Mouse (Mus musculus): ENCODE measurements around the gene St8sia1. TPM values are rescaled to one million over a fixed set of nuclear protein-coding genes. Genes with fewer than 3 reads are reported as not detected.

Gene St8sia1
- polyA plus RNA-seq, 1 experiment from 2014 or later = 1.6 TPM

DNA sequence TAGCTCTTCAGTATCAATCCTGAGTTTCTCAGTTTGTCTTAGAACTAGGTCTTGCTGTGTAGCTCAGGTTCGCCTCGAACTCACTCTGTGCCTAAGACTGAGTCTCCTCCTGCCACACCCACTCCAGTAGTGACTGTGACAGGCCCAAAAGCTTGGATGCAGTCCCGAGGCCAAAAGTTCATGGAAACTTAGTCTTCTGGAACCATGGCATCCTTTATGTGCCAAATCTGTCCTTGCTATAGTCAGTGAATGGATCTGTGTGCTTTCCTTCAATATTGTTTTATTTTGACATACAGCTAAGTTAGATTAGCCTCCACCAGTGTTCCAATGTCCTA is 54.5 kb downstream of the St8sia1 start:
- no peak overlapping the region for H3K4me3 ChIP-seq
- no peaks in the 10 kb centered on the region for H3K4me1 ChIP-seq
- 92% methylated on average over 3 of the region's 3 CpGs for whole genome bisulfite sequencing

DNA sequence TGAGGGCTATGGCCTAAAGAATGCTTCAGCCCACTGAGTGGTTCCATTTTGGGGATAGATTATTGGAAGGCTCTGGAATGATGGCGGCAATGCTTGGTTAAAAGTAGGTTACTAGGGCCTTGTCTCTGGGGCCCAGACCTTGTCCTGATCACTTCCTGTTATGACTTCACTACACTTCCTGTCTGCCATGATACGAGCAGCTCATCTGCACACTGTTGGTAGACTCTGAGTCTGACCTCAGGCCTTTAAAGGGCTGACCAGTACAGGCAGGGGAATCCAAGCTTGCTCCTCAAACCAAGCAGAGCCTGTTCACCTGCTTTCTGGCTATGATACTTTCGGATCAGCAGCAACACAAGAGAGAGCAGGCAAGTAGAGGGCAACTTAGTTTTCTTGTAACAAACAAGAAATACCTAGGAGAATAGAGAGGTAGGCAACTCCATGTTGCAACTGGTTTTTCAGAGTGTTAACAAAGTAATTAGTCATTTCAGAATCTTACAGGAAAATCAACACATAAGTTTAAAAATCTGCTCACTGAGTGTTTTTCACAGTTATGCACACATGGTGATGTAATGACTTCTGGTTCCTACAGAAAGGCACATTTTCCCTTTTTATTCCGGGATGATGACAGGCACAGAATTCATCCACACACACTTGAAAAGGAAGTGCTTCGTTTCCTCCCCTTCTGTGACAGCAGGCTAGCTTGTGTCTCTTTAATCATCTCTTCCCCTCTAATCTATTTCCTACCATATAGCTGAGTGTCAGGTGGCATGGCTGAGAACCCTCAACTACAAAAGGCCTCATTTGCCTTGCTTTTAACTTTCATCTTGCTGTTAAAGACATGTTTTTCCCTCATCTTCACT is 55.1 kb downstream of the St8sia1 start:
- Histone ChIP-seq H3K27me3 (replicated peaks; ENCODE audit: low read depth, poor library complexity, severe bottlenecking) (no peaks in the 10 kb centered on the region), H3K9me3 (no peaks in the 10 kb centered on the region; the same call in 1 of the 2 replicates), H3K4me1 (no peaks in the 10 kb centered on the region), H3K36me3 (replicated peaks) (no peaks in the 10 kb centered on the region), H3K4me3 (no peak overlapping the region), H3K27ac (replicated peaks) (no peak overlapping the region)
- DNase-seq (ENCODE audit: low spot score) = no peak
- 79% methylated on average over 5 of the region's 5 CpGs for WGBS

More for the DNA sequence above, 54.5 kb downstream of the St8sia1 start:
- no peaks in the 10 kb centered on the region for H3K36me3 ChIP-seq (replicated peaks)
- no peak overlapping the region for H3K27ac ChIP-seq (replicated peaks)
- DNase-seq (ENCODE audit: low spot score) = no peak
- H3K9me3 ChIP-seq = no peaks in the 10 kb centered on the region; the same call in 1 of the 2 replicates
- no peaks in the 10 kb centered on the region for H3K27me3 ChIP-seq (replicated peaks; ENCODE audit: low read depth, poor library complexity, severe bottlenecking)

DNA sequence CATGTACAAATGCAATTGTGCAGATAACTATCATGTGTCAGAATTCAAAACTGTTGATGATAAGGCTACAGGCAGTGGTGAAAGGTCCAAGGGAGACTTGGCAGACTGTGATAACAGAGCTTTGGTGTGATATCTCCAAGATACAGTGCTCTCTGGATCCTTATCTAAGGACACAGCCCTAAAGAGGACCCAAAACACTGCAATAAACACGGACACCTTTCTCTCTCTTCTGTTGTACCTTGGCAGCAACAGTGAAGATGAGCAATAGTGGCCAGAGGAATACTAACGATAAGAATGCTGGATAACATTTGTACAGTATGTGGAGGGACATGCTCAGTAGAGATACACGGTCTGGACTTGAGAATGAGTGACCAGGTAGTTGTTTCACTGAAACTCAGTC is 55.8 kb downstream of the St8sia1 start:
- no peak for DNase-seq (ENCODE audit: low spot score)
- Histone ChIP-seq H3K9me3 (no peaks in the 10 kb centered on the region; the same call in 1 of the 2 replicates), H3K27me3 (replicated peaks; ENCODE audit: low read depth, poor library complexity, severe bottlenecking) (no peaks in the 10 kb centered on the region), H3K27ac (replicated peaks) (no peak overlapping the region), H3K4me1 (no peaks in the 10 kb centered on the region), H3K4me3 (no peak overlapping the region), H3K36me3 (replicated peaks) (no peaks in the 10 kb centered on the region)
- 86% methylated on average over 3 of the region's 3 CpGs for WGBS

DNA sequence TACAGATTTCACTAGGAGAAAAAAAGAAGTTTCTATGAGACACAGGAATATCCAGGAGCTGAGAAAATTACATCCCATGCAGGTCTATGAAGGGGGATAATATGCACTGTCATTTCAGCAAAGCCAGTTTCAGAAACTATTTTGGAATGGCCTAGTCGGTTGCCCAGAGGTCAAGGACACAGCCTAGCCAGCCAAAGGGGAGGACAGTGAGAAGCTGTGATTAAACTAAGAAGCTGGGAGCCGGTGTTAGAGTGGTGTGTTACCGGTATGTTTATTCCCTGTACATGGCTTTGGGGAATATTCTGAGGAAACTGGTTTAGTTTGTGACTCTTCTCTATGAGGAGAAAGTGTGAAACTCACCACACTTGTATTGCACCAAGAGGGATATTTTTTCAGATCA is 68.9 kb downstream of the St8sia1 start:
- no peaks in the 10 kb centered on the region for H3K36me3 ChIP-seq (replicated peaks)
- no peak overlapping the region for H3K4me3 ChIP-seq
- DNase-seq (ENCODE audit: low spot score) = no peak
- H3K4me1 ChIP-seq = no peaks in the 10 kb centered on the region
- WGBS = 87% methylated on average over 3 of the region's 3 CpGs
- no peak overlapping the region for H3K27ac ChIP-seq (replicated peaks)
- no peaks in the 10 kb centered on the region for H3K27me3 ChIP-seq (replicated peaks; ENCODE audit: low read depth, poor library complexity, severe bottlenecking)
- H3K9me3 ChIP-seq = no peaks in the 10 kb centered on the region

DNA sequence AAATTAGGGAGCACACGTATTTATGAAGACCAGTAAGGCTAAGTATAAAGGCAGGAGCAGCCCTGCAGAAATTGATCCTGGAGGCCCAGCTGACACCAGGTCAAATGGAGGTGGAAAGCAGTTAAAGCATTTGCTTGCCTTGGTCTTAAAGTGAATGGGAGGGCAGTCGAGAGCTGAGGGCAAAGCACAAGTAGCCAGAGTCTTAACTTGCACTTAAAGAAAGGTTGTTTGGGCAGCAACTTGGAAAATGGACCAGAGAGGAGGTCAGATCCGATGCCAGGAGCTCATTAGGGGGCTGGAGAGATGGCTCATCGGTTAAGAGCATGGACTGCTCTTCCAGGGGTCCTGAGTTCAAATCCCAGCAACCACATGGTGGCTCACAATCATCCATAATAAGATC is 70.5 kb downstream of the St8sia1 start:
- no peaks in the 10 kb centered on the region for H3K4me1 ChIP-seq
- no peaks in the 10 kb centered on the region for H3K9me3 ChIP-seq
- H3K36me3 ChIP-seq (replicated peaks) = no peaks in the 10 kb centered on the region
- H3K27ac ChIP-seq (replicated peaks) = no peak overlapping the region
- H3K4me3 ChIP-seq = no peak overlapping the region
- H3K27me3 ChIP-seq (replicated peaks; ENCODE audit: low read depth, poor library complexity, severe bottlenecking) = no peaks in the 10 kb centered on the region
- 86% methylated on average over 4 of the region's 4 CpGs for WGBS
- no peak for DNase-seq (ENCODE audit: low spot score)

DNA sequence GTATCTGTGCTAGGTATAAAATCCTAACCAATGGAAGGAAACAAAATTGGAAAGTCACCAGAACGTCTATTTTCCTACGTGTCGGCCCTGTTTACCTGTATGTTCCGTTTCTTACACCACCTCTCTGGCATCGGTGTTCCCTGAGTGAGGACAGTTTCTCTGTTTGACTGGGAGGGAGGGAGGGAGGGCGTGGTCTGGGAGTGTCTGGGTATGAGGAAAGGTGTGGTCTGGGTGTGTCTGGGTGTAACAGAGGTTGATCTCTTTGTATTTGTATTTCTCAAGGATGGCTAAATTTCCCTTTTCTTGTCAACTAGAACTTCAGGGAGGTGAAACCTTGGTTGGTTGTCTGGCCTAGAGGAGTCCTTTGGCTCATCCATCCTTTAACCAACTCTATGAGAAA is 73.9 kb downstream of the St8sia1 start:
- Histone ChIP-seq H3K4me3 (no peak overlapping the region), H3K27ac (replicated peaks) (no peak overlapping the region), H3K4me1 (no peaks in the 10 kb centered on the region), H3K27me3 (replicated peaks; ENCODE audit: low read depth, poor library complexity, severe bottlenecking) (no peaks in the 10 kb centered on the region), H3K36me3 (replicated peaks) (no peaks in the 10 kb centered on the region), H3K9me3 (no peaks in the 10 kb centered on the region)
- 92% methylated on average over 6 of the region's 6 CpGs for WGBS
- no peak for DNase-seq (ENCODE audit: low spot score)

DNA sequence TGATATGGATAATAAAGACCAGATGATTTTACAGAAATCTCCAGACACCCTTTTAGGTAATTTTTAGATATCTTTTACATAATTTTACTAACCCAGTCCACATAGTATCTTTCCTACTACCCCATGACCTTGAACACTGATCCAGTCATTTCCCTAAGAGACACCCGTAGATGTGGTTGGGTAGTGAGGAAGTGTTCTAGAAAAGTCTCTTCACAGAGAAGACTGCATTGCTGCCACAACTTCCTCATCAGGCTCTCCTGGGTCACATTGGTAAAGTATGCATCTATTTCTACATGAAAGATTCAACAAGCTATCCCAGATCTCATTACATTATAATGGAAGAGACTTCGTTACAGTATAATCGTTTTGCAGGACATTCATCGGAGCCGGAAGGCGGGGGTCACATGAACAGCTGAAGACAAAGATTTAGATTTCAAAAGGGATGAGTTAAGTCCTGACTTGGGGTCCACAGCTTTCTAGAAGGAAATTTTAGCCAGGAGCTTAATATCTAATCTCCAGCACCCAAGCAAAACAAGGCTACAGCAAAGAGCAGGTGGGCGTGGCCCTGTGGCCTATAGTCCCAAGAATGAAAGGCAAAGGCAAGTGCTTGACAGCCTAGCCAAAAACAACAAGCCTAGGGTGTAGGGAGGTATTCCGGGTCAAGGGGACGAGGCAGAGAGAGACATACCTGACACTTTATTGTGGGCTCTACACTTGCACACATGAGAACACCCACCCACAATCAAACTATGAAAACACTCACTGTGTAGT is 75.1 kb downstream of the St8sia1 start:
- no peak overlapping the region for H3K4me3 ChIP-seq
- no peak overlapping the region for H3K27ac ChIP-seq (replicated peaks)
- H3K36me3 ChIP-seq (replicated peaks) = no peaks in the 10 kb centered on the region
- no peaks in the 10 kb centered on the region for H3K9me3 ChIP-seq
- 91% methylated on average over 9 of the region's 9 CpGs for WGBS
- no peaks in the 10 kb centered on the region for H3K27me3 ChIP-seq (replicated peaks; ENCODE audit: low read depth, poor library complexity, severe bottlenecking)
- no peak for DNase-seq (ENCODE audit: low spot score)
- no peaks in the 10 kb centered on the region for H3K4me1 ChIP-seq

DNA sequence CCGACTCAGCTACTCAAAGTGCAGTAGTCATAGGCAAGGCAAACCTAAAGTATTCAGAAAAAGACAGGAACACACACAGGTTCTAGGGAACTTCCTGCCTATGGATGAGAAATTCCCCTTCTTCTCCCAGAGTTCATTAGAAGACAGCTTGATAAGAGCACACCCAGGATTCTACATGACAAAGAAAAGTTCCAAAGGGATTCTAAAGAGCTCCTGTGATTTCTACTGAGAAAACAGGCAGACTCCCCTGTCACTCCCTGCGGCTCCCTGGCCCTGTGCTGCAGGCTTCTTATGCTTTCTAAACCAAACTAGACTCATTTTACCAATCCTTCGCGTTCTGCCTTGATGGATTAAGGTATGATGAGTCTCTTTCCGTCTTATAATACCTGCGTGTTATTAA is 75.9 kb downstream of the St8sia1 start:
- Histone ChIP-seq H3K27ac (replicated peaks) (no peak overlapping the region), H3K27me3 (replicated peaks; ENCODE audit: low read depth, poor library complexity, severe bottlenecking) (no peaks in the 10 kb centered on the region), H3K4me3 (no peak overlapping the region), H3K9me3 (no peaks in the 10 kb centered on the region), H3K4me1 (no peaks in the 10 kb centered on the region), H3K36me3 (replicated peaks) (no peaks in the 10 kb centered on the region)
- 80% methylated on average over 6 of the region's 6 CpGs for WGBS
- DNase-seq (ENCODE audit: low spot score) = no peak

DNA sequence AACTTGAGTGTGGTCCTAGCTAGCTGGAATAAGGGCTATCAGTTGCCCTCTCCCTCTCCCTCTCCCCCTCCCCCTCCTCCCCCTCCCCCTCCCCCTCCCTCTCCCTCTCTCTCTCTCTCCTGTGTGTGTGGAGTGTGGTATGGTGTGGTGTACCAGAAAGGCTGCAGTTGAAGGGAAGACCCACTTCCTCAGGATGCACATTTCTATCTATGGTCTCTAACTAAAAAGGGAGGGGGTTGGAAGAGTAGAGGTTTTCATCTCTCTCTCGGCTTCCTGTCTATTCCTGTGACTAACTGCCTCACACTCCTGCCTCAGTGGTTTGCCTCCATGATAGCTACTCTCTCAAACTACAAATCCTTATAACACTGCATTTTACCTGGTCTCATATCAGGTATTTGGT is 76.9 kb downstream of the St8sia1 start:
- Histone ChIP-seq H3K36me3 (replicated peaks) (no peaks in the 10 kb centered on the region), H3K27ac (replicated peaks) (no peak overlapping the region), H3K9me3 (no peaks in the 10 kb centered on the region), H3K27me3 (replicated peaks; ENCODE audit: low read depth, poor library complexity, severe bottlenecking) (no peaks in the 10 kb centered on the region), H3K4me1 (no peaks in the 10 kb centered on the region), H3K4me3 (no peak overlapping the region)
- no peak for DNase-seq (ENCODE audit: low spot score)
- WGBS = 81% methylated on average over 1 of the region's 1 CpGs

DNA sequence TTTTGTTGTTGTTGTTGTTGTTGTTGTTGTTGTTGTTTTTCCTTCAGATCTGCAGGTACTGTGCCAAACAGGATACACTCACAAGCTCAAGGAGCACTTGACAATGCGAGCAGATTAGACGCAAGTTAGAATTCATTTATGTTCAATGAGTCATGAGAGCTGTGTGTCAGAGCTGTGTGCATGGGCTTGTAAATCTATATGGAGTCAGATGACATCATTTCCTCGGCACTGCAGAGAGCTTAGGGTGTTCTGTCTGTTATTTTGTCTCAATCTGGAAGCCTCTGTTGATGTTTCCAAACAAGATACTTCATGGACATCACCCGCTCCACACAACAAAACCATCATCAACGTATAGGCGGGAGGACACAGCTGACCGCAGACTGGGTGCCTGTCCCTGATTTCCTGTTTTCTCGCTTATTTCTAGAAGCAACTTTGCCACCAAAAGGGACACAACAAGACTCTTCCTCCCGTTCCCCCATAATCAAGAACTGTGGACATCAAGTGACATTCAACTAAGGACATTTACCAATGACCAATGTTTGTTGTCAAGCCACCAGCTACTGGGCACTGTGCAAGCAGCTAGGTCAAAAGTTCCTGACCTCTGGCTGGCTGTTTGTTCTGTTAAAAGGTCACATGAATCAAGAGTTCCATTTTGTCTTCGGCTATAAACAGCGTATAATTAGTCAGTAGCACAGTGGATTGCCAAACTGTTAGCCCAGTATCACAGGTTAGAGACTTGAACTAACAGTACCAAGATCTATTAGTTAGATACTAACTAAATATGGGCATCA is 78.7 kb downstream of the St8sia1 start:
- Histone ChIP-seq H3K27me3 (replicated peaks; ENCODE audit: low read depth, poor library complexity, severe bottlenecking) (no peaks in the 10 kb centered on the region), H3K36me3 (replicated peaks) (no peaks in the 10 kb centered on the region), H3K9me3 (no peaks in the 10 kb centered on the region), H3K27ac (replicated peaks) (no peak overlapping the region), H3K4me1 (peaks cover 1% of the 10 kb centered on the region; the same call in 1 of the 2 replicates), H3K4me3 (no peak overlapping the region)
- DNase-seq (ENCODE audit: low spot score) = no peak
- 87% methylated on average over 11 of the region's 11 CpGs for WGBS

DNA sequence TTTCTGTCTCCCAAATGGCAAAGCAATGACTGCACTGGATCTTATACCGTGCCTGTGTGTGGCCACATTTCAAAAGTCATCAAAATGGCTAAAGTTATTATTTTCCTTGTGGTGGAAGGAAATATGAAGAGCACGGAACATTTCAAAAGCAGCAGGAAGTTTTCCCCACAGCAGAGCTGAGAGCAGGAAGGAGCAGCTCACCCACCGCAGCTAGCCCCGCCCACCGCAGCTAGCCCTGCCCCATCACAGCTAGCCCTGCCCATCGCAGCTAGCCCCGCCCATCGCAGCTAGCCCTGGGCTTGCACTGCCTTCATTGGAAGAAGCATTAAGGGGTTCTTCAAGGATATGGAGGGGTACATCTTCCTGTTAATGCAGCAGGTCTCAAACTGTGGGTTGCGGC is 80.1 kb downstream of the St8sia1 start:
- WGBS = 60% methylated on average over 9 of the region's 9 CpGs
- DNase-seq (ENCODE audit: low spot score) = peak; percentile 35
- H3K4me1 ChIP-seq = peaks cover 14% of the 10 kb centered on the region

DNA sequence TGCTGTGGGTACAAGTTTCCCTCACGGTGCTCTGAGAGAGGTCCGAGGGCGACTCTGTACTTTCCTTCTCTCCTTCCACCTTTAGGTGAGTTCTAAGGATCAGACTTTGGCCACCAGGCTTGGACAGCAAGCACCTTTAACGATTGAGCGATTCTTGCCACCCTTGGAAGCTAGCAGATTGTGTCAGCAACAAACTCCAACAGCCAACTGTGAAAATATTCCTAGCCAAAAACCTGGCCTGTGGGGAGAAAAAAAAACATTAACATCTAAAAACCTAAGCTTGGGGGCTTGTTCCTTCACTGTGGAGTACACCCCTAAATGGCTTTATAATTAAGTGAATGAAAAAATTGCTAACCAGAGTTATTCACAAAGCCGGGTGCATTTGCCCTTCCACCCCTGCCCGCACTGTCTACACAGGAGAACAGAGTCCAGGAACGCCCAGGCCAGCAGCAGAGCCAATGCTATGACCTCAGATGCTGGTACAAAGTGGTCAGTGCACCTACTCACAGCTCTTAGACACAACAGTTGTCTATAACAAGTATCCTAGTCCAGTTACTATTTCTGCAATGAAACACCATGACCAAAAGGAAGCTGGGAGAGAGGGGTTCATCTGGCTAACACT is 83.3 kb downstream of the St8sia1 start:
- no peak overlapping the region for H3K27ac ChIP-seq (replicated peaks)
- DNase-seq (ENCODE audit: low spot score) = no peak
- no peaks in the 10 kb centered on the region for H3K9me3 ChIP-seq
- no peaks in the 10 kb centered on the region for H3K36me3 ChIP-seq (replicated peaks)
- 94% methylated on average over 8 of the region's 8 CpGs for WGBS
- no peaks in the 10 kb centered on the region for H3K27me3 ChIP-seq (replicated peaks; ENCODE audit: low read depth, poor library complexity, severe bottlenecking)
- peaks cover 44% of the 10 kb centered on the region for H3K4me1 ChIP-seq
- no peak overlapping the region for H3K4me3 ChIP-seq

More for the DNA sequence above, 80.1 kb downstream of the St8sia1 start:
- H3K27me3 ChIP-seq (replicated peaks; ENCODE audit: low read depth, poor library complexity, severe bottlenecking) = no peaks in the 10 kb centered on the region
- no peaks in the 10 kb centered on the region for H3K36me3 ChIP-seq (replicated peaks)
- H3K4me3 ChIP-seq = no peak overlapping the region
- H3K27ac ChIP-seq (replicated peaks) = no peak overlapping the region
- H3K9me3 ChIP-seq = no peaks in the 10 kb centered on the region

Data from embryonic facial prominence, embryonic 10.5 days (tissue).